Mouse (Mus musculus): ENCODE results near the gene Rfng. TPM values are rescaled to one million over a fixed set of nuclear protein-coding genes. Genes with fewer than 3 reads are reported as not detected.
"Not testable (repeated sequence)": the region's sequence is repeated elsewhere in the genome, so short reads cannot be mapped to it uniquely, and the experiment has no call there.

Rfng gene
- 28.8 and 29.4 TPM in 2 replicates for polyA plus RNA-seq (2014; fragmentation: Nextera tagmentation; extraction: Ambion mirVana)

GRCm38 (mm10) chr11:120784064-120784791 is at the start of gene Rfng, which contains the start of gene Gps1:
Rfng (minus strand) TSS chr11:120784207.
Gps1 (plus strand) TSS chr11:120784272.
- Histone ChIP-seq H3K9me3 (ENCODE audit: control insufficient read depth, low read length) (no peaks in the 10 kb centered on the region), H3K4me1 (replicated peaks; ENCODE audit: control insufficient read depth, insufficient read depth, low read length) (peaks cover 5% of the 10 kb centered on the region; the same call in 1 of the 2 replicates), H3K4me3 (ENCODE audit: low read depth, low read length) (peak within 1 kb of the TSS; percentile 98), H3K36me3 (ENCODE audit: control insufficient read depth, insufficient read depth, low read length) (peaks cover 2% of the 10 kb centered on the region; the same call in 1 of the 2 replicates), H3K9ac (ENCODE audit: low read depth, low read length) (peak within 1 kb of the TSS; percentile 92), H3K27me3 (ENCODE audit: control insufficient read depth, insufficient read depth, low read length) (no peaks in the 10 kb centered on the region), H3K27ac (ENCODE audit: low read depth, low read length) (peak within 1 kb of the TSS; percentile 58; the same call in 1 of the 2 replicates), H3K4me2 (replicated peaks; ENCODE audit: low read depth, low read length) (peak within 1 kb of the TSS; percentile 92)
- DNase-seq (ENCODE audit: low spot score) = peak; percentile 88
- under 1% methylated on average over 64 of the region's 107 CpGs for WGBS
- peak; percentile 80 for ATAC-seq (ENCODE audit: low FRiP score)

GRCm38 (mm10) chr11:120832962-120833361 is 49.0 kb upstream of the Rfng start:
- H3K4me2 ChIP-seq (replicated peaks; ENCODE audit: low read depth, low read length); H3K4me1 ChIP-seq (replicated peaks; ENCODE audit: control insufficient read depth, insufficient read depth, low read length); H3K27me3 ChIP-seq (ENCODE audit: control insufficient read depth, insufficient read depth, low read length); ATAC-seq (ENCODE audit: low FRiP score); H3K9ac ChIP-seq (ENCODE audit: low read depth, low read length); H3K9me3 ChIP-seq (ENCODE audit: control insufficient read depth, low read length); H3K27ac ChIP-seq (ENCODE audit: low read depth, low read length); H3K4me3 ChIP-seq (ENCODE audit: low read depth, low read length); DNase-seq (ENCODE audit: low spot score); H3K36me3 ChIP-seq (ENCODE audit: control insufficient read depth, insufficient read depth, low read length): not testable (repeated sequence)
- WGBS = 95% methylated on average over 5 of the region's 5 CpGs

GRCm38 (mm10) chr11:120831659-120832440 is 47.8 kb upstream of the Rfng start:
- DNase-seq (ENCODE audit: low spot score) (no peak), ATAC-seq (ENCODE audit: low FRiP score) (no peak)
- H3K4me3 ChIP-seq (ENCODE audit: low read depth, low read length) = no peak overlapping the region
- no peaks in the 10 kb centered on the region for H3K27me3 ChIP-seq (ENCODE audit: control insufficient read depth, insufficient read depth, low read length)
- no peak overlapping the region for H3K4me2 ChIP-seq (replicated peaks; ENCODE audit: low read depth, low read length)
- H3K27ac ChIP-seq (ENCODE audit: low read depth, low read length) = no peak overlapping the region
- WGBS = 91% methylated on average over 3 of the region's 3 CpGs
- H3K36me3 ChIP-seq (ENCODE audit: control insufficient read depth, insufficient read depth, low read length) = no peaks in the 10 kb centered on the region
- peaks cover 3% of the 10 kb centered on the region; the same call in 1 of the 2 replicates for H3K4me1 ChIP-seq (replicated peaks; ENCODE audit: control insufficient read depth, insufficient read depth, low read length)
- H3K9me3 ChIP-seq (ENCODE audit: control insufficient read depth, low read length) = no peaks in the 10 kb centered on the region
- H3K9ac ChIP-seq (ENCODE audit: low read depth, low read length) = no peak overlapping the region

GRCm38 (mm10) chr11:120830686-120831085 is 46.7 kb upstream of the Rfng start:
- Histone ChIP-seq H3K4me1 (replicated peaks; ENCODE audit: control insufficient read depth, insufficient read depth, low read length) (peaks cover 7% of the 10 kb centered on the region), H3K27ac (ENCODE audit: low read depth, low read length) (no peak overlapping the region), H3K27me3 (ENCODE audit: control insufficient read depth, insufficient read depth, low read length) (no peaks in the 10 kb centered on the region), H3K4me2 (replicated peaks; ENCODE audit: low read depth, low read length) (no peak overlapping the region), H3K4me3 (ENCODE audit: low read depth, low read length) (no peak overlapping the region), H3K36me3 (ENCODE audit: control insufficient read depth, insufficient read depth, low read length) (no peaks in the 10 kb centered on the region), H3K9me3 (ENCODE audit: control insufficient read depth, low read length) (no peaks in the 10 kb centered on the region), H3K9ac (ENCODE audit: low read depth, low read length) (no peak overlapping the region)
- DNase-seq (ENCODE audit: low spot score) (no peak), ATAC-seq (ENCODE audit: low FRiP score) (no peak)
- 81% methylated on average over 12 of the region's 12 CpGs for WGBS

GRCm38 (mm10) chr11:120829757-120830532 is 45.9 kb upstream of the Rfng start:
- Histone ChIP-seq H3K4me3 (ENCODE audit: low read depth, low read length) (no peak overlapping the region), H3K9ac (ENCODE audit: low read depth, low read length) (no peak overlapping the region), H3K4me1 (replicated peaks; ENCODE audit: control insufficient read depth, insufficient read depth, low read length) (peaks cover 15% of the 10 kb centered on the region), H3K27me3 (ENCODE audit: control insufficient read depth, insufficient read depth, low read length) (no peaks in the 10 kb centered on the region), H3K9me3 (ENCODE audit: control insufficient read depth, low read length) (no peaks in the 10 kb centered on the region), H3K27ac (ENCODE audit: low read depth, low read length) (no peak overlapping the region), H3K36me3 (ENCODE audit: control insufficient read depth, insufficient read depth, low read length) (no peaks in the 10 kb centered on the region), H3K4me2 (replicated peaks; ENCODE audit: low read depth, low read length) (no peak overlapping the region)
- WGBS = 85% methylated on average over 10 of the region's 10 CpGs
- no peak for ATAC-seq (ENCODE audit: low FRiP score)
- DNase-seq (ENCODE audit: low spot score) = no peak

- ATAC-seq (ENCODE audit: low FRiP score) (no peak), DNase-seq (ENCODE audit: low spot score) (no peak)
- no peak overlapping the region for H3K4me2 ChIP-seq (replicated peaks; ENCODE audit: low read depth, low read length)
- no peak overlapping the region for H3K27ac ChIP-seq (ENCODE audit: low read depth, low read length)
- no peaks in the 10 kb centered on the region for H3K27me3 ChIP-seq (ENCODE audit: control insufficient read depth, insufficient read depth, low read length)
- H3K4me1 ChIP-seq (replicated peaks; ENCODE audit: control insufficient read depth, insufficient read depth, low read length) = peaks cover 12% of the 10 kb centered on the region
- no peaks in the 10 kb centered on the region for H3K36me3 ChIP-seq (ENCODE audit: control insufficient read depth, insufficient read depth, low read length)
- no peak overlapping the region for H3K4me3 ChIP-seq (ENCODE audit: low read depth, low read length)
- WGBS = 75% methylated on average over 4 of the region's 4 CpGs
- H3K9ac ChIP-seq (ENCODE audit: low read depth, low read length) = no peak overlapping the region
- no peaks in the 10 kb centered on the region for H3K9me3 ChIP-seq (ENCODE audit: control insufficient read depth, low read length)
Measured at GRCm38 (mm10) chr11:120828416-120828815, 44.4 kb upstream of the Rfng start.

- peaks cover 26% of the 10 kb centered on the region for H3K4me1 ChIP-seq (replicated peaks; ENCODE audit: control insufficient read depth, insufficient read depth, low read length)
- H3K4me3 ChIP-seq (ENCODE audit: low read depth, low read length) = no peak overlapping the region
- ATAC-seq (ENCODE audit: low FRiP score) = no peak
- DNase-seq (ENCODE audit: low spot score) = no peak
- peak overlapping the region; percentile 100 for H3K27ac ChIP-seq (ENCODE audit: low read depth, low read length)
- peak overlapping the region; percentile 88 for H3K9ac ChIP-seq (ENCODE audit: low read depth, low read length)
- WGBS = 74% methylated on average over 8 of the region's 8 CpGs
- no peak overlapping the region for H3K4me2 ChIP-seq (replicated peaks; ENCODE audit: low read depth, low read length)
- no peaks in the 10 kb centered on the region for H3K27me3 ChIP-seq (ENCODE audit: control insufficient read depth, insufficient read depth, low read length)
- H3K9me3 ChIP-seq (ENCODE audit: control insufficient read depth, low read length) = no peaks in the 10 kb centered on the region
- no peaks in the 10 kb centered on the region for H3K36me3 ChIP-seq (ENCODE audit: control insufficient read depth, insufficient read depth, low read length)
Measured at GRCm38 (mm10) chr11:120826016-120826953, 42.3 kb upstream of the Rfng start.

All from hindbrain, embryonic 11.5 days (tissue).